Mouse (Mus musculus): ENCODE measurements around the gene Prdm15.

Prdm15 gene

DNA sequence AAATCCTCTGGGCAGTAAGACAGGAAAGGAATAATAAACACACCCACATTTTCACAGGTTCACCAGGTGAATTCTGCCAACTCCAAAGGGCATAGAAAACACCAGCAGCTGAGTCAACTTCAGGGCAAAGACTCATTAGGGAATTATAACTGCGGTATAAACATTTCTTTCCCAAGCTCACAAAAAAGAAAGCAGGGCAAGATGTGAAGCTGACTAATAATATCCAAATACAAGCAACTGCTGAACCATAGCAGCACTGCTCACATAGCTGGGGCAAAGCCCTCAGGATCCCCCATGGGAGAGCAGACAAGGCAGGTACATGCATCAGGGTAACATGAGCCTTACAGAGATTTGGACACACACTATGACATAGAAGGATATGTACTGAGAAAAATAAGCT is 34.2 kb downstream of the Prdm15 start:
- DNase-seq: no peak

DNA sequence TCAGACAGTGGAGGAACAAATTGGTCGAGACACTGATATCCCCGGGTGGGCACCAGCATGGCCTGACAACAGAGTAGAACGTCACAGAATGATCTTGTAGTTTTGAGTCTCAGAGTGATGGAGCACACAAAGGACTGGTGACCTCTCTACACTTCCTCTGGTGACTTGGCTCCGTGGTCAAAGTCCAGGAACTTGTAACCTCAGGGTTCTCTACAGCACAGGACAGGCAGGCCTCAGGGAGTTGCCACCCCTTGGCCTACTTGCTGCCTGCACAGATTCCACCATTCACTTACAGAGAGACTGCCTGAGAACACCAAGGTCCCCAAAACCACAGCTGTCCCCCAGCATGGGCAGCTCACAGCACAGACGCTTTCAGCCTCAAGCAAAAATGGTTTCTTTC is 36.4 kb downstream of the Prdm15 start:
- DNase-seq: peak; percentile 14

DNA sequence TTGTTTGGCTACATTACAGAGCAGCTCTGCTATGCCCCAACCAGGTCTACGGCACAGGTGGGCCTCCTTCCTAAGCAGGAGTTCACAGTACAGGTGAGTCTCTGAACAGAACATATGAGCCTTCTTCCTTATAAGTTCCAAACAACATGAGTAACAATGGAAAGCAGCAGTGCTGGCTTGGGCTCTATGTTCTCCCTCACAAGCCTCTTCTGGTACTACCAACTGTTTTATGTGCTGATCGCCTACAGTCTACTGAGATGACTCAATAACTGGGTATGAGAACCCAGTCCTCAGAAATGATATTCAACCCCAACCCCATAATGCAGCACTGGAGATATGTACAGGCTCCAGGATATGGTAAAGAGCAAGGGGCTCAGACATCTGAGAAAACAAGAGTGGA is 37.6 kb downstream of the Prdm15 start:
- no peak for DNase-seq

DNA sequence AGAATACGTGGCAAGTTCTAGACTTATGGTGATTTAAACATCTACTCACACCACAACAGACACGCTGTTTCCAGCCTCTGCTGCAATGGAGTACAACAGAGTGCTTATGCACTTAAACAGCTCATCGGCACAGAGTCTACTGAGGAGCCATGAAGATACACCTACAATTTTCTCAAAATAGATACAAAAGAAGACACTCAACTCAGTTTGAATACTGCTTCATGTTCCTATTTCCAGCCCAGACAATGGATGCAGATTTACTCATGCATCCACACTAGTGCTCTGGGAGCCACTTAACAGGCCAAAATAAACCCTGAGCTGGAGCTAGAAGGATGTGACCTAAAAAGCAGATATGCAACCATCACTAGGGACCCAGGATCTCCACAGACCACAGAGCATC is 42.8 kb downstream of the Prdm15 start:
- DNase-seq: no peak

DNA sequence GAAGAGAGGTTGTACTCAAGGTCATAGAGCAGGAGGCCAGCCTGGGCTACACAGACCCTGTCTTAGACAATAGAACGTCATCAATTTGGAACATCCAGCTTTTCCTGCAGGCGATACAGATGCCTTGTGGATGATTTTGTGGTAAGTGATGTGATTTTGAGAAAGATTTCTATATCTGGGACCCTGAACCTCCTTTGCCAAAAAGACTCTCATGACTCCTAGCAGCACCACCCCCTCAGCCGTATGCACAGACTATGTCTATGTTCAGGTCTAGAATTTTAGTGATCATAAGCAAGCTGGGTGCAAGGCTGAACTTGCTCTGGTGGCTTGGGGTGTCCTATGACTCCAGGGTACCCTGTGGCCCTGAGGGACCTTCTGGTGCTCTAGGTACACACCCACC is 46.0 kb downstream of the Prdm15 start:
- DNase-seq: no peak

DNA sequence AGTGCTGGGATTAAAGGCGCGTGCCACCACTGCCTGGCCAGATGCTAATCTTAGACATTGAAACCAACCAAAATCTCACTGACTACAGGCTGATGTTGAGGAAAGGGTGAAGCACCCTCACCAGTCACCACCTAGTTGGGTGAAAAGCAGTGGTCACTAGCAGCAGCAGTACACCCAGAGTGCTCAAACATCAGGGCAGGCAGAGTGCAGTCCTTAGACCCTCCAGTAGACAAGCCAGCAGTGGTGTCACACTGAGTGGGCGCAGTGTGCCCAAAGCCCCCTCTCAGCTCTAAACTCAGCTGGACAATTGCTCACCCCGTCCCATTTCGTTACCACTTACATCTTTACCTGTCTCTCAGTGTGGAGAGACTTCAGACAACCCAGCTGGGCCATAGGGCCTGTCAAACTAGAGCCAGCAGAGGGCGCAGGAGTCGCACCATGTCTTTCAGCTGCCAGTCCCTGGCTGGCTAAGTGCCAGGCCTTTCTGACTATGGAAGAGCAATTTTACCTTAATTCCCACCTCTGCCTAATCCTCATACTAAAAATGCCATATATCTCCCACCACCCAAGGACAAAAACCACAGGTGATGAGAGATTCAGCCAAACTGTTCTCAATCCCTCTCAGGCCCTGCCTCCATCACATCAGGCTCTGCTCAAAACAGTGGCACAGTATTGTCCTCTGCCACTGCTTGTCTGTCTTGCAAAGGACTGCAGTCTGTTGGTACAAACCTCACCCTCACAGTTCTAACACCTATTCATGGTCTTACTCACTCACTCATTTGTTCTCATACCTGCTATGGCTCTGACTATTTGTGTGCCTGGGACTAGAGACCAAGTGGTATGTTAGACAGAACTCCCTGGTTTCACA is 46.7 kb downstream of the Prdm15 start:
- peak; percentile 72 for DNase-seq

DNA sequence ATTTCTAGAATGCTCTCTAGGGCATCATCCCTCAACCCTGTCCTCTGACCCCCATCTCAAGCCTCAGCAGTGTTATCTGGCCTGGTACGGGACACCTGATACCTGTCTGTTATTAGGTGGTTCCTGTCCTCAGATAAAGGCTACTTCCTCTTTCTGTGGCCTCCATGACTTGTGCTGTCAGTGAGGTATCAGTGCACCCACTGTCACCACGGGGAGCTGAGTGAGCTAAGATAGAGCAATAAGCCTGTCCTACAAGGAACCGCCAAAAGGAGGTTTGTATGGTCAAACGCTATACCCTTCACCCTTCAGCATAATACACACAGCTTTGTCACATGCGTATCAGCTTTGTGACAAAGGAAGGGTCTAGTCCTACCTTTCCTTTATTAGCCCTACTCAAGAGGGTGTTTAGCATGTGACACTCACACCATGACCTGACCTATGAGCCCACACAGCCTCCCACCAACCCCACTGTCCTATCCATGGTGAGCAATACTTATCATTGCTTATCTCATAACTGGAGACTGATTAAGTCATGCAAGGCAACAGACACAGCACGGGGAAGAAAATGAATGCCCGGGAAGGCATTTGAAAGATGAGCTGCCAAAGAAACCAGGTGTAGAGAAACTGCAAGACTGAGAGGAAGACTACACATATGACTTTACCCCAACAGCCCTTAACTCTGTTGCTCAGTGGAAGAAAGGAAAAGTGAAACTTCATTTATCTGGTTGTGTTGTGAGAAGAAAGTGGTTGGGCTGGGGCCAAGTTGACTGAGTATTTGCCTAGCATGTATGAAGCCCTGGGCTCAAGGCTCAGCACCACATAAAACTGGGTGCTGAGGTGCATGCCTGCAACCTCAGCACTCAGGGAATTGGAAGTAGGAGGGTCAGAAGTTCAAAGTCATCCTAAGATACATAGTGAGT is 53.4 kb downstream of the Prdm15 start:
- no peak for DNase-seq

DNA sequence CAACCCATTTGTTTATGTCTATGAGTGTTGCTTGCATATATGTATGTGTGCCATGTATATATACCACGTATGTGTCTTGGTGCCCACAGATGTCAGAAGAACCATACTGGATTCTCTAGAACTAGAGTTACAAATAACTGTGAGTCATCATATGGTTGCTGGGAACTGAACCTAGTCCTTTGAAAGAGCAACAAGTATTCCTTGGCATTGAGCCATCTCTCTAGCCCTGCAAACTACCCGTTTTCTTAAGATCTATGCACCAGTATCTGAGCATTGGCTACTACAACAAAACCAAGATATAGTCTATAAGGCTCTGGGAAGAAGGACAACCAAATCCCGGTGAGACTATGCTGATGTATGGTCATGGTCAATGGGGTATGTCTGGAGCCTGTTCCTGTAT is 54.4 kb downstream of the Prdm15 start:
- no peak for DNase-seq

DNA sequence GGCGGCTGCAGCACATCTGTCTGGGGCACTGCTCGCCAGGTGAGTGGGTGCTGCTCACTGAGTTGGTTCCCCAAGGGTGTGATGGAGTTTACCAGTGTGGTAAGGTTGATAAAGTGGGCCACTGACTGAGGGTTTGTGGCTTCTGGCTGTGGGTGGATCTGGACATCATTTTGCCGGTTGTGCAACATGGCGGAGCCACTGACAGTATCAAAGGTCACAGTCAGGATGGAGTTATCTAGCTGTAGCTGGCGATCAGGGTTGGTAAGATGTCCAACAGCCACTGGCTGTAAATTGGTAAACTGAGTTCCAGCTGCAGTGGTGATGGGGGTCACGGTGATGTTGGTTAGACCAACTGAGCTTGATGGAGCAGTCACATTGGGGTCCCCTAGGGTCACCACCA is 57.4 kb downstream of the Prdm15 start:
- DNase-seq: no peak

DNA sequence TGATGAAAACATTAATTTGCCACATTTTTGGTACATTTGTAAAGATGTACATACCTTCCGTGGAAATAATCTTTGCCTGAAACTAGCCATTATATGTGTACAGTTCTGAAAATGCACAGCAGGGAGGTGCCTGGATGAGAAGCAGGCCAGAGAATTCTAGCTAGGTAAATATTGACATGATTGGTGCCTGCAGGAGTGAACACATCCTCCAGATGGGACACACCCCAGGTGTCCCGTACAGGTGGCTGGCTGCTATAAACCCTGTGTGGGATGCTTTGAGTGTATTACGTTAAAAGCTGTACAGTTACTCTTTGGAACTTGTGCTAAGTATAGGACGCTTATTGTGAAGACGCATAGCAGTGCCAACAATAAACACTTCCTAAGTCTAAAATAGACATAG is 68.6 kb downstream of the Prdm15 start:
- DNase-seq: no peak

DNA sequence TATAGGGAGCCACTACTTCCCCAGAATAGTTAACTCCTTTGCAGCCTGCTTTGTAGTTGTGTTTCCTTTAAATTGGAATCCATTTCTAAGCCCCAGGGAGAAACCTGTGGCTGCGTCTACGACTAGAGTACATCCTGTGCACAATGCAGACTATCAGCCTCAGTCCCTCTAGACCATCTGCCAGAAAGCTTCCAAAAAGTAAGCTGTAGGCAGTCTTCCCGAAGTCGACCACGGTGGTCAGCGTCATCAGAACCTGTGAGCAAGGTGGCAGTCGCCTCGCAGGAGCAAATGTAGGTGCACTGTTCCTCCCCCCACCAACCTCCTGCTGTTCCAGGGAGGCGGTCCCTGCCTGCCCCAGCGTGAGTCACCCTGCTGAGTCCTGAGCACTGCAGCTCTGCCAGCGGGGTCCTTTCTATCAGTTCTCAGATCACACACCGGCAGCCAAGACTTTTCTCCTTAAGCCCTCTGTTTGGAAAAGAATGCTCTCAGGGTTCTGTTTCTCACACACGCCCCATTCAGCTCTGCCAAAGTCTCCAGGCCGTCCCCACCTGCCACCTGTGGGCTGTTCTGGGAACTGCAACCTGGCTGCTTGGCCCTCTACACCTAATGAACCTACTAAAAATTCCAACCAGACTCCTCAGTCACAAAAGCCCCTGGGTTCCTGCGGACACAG is 73.2 kb downstream of the Prdm15 start:
- peak; percentile 57 for DNase-seq

DNA sequence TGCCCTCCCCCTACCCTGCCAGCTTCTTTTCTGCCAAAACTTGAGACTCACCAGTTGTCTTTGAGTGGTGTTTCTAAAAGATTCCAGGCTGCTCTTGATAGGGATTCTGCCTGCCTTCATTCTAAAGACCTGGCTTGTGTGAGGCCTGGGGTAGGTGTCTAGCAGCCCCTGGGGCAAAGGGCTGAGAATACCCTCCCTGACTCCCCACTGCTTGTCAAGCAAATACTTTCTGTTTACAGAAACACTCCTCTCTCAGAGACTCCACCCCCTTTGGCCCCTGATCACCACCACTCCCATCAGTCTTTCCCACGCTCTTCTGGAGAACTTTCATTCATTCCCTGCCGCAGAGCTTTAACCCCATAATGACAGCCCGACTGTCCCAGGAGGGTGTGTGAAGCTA is 85.1 kb downstream of the Prdm15 start:
- DNase-seq: no peak

DNA sequence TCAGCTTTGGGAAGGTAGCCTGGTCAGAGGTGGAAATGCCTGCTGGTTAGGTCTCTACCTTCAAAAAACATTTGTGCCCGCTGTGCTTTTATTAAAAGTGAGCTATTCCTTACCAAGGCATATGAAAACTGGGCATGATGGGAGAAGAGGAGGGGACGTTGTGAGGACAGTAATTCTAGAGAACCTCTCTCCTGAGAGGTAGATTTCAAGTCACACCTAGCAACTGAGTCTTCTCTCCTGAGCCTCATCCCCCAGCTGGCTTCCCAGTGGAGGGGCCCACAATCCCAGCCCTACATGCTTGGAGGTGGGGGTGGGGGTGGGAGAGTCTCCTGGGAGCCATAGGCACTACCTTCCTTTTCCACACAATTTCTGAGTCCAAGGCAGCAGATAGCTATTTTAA is 87.0 kb downstream of the Prdm15 start:
- no peak for DNase-seq

DNA sequence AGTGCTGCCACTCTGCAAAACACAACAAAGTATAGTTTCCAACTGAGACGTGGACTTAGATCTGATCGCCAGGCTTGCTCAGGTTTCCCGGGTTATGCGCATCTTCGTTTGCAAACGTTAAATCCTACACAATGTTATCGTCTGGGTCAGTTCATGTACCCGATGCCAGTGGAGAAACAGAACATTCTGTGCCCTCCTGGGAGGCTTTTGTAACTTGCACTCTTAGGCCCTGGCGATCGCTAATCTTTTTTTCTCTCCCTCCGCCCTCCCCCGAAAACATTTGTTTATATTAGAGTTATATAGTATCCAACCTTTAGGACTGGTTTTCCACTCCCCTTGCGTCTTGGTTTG is 87.7 kb downstream of the Prdm15 start:
- DNase-seq: no peak

DNA sequence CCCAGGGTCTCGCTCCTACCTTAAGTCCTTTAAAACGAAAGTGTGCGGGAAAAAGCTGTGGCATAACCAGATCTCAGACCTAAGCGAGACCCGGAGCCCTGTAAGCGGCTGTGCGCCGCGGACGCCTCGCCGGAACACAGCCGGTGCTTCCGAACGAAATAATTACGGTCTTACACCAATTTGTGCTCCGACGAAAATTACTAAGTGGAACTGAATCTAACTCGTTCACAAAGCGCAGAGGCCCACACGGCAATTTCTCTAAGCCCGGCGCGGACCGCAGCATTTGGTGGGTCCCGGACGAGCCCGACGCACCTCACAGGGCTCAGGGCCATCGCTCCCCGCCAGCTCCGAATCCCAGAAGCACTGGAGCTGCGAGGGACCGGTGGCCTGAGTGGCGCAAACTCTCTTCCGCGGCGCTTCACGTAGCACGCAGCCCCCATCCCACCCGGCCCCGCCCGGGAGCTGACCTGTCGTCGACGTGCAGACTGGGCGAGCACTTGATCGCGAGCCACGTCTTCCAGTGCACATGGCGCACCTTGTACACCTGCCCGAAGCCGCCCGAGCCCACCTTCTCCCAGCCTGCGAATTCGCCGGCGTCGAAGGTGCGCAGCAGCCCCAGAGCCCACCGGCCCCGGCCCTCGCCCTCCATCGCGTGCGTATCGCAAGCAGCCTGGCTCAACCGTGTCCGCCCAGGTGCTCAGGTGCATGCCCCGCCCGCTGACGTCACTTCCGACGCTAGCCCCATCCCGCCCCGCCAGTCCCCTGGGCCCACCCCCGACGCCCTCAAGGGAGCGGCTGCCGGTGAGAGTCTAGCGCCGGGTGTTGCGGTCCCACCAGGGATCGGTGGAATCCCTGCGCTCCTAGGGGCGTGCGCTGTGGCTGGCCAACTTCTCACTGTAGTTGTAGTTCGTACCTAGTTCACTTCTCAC is 88.3 kb downstream of the Prdm15 start, which contains the start of gene Ripk4:
Ripk4 (minus strand) TSS at position 727 of the 929 bp plus-strand sequence.
- no peak for DNase-seq

DNA sequence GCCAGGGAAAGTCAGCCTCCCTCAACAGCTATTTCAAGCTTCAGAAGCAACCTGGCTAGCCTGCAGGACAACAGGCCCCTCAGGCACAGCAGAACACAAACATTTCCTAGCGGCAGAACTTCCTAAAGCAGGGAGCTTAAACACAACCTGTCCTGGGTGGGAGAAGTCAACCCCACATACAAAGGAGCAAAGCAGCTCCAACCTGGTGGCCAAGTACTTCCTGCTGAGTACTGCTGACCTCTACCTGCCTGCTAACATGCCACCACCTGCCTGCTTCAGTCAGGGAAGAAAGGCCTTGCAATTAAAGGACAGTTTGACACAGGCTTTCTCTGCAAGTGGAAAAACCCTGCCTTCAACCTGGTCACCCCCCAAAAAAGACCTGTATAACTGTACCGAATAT is 89.9 kb downstream of the Prdm15 start:
- no peak for DNase-seq

DNA sequence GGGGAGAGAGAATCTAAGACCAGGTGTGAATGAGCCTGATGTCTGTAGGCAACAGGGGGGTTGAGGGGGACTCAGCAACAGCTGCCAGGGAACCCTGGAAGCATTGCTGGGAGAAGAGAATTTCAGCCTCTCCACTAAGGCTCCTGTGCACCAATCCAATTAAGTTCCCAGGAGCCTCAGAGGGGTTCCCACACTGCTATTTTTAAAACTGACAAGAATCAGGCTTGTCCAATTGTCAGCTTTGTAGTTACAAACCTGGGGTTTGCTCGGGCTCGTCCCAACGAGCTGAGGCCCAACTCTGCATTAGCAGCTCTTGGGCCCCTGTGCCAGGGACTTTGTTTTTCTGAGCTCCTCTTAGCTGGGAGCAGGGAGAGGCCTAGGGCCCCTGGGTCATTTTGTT is 92.0 kb downstream of the Prdm15 start:
- no peak for DNase-seq

DNA sequence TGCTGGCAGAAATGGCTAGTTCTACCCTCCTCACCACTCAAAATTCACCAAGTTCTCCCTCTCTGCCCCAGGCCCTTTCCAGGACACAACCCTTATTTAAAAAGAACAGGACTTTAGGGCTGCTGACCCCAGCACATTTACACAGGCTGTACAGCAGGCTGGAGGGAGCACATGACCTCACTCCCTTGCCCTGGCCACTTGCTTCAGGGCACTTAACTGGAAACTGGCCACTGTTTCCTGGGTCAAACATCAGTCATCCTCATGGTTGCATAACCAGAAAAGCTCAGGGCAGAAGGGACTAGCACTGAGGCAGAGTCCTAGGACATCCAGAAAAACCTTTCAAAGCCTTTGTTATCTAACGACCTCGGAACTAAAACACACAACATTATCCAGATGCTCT is 93.4 kb downstream of the Prdm15 start:
- no peak for DNase-seq

DNA sequence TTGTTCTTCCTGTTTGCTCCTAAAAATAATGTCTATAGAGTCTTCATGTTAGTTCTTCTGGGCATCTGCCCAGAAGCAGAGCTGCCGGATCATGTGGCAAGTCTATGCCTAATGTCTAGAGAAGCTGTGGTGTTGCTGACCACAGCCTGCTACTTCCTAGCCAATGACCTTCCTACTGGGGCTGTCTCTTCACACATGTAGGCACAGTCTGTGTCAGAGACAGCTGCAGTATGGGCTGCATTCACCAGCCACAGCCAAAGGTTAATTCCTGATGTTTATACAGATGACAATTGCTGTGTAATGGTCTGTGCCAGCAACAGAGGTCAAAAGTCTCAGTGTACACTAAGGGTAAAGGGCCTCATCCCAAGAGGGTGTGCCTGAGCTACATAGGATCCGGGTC is 95.2 kb downstream of the Prdm15 start:
- no peak for DNase-seq

DNA sequence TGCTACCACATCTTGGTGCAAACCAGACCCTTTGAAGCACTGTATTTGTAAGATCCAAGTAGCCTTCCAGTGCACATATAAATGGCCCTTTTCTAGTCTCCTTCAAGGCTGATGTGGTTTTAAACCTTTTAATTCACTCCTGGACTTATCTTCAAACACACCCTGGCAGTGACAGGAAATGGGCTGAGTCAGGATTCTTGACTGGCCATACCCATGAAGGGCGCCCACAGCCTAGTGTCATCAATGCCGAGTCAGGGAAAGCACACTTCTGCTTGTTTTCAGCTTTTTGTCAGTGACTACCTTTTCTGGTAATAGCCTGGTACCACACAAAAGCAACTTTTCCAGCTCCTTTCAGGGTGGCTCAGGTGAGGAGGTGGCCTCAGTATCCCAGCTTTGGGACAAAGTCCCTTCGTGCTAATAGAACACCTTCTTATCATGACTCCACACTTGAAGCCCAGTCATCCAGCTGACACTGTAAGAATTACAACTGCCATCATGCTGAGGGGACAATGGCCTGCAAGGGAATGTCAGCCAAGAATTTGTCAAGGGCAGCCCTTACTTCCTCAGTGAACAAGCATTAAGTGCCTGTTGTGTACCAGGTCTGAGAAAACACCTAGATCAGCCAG is 99.2 kb downstream of the Prdm15 start:
- no peak for DNase-seq

DNA sequence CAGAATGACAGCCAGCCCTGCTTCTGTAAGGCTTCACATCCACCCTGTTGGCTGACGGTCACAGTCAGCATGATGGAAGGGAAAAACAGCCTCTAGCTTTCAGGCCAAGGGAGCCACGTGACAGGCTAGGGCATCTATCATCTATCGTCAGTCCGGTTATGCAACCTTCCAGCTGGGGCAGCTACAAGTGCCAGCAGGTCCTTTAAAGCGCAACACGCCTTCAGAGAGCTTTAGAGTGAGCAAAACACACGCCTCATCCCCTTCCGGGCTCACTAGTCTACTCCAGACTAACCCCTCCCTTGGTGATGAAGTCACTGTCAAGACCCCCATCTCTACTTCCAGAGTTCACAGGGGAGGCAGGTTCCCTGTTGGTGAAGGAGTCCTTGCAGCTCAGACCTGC is 99.8 kb downstream of the Prdm15 start:
- DNase-seq: no peak

DNA sequence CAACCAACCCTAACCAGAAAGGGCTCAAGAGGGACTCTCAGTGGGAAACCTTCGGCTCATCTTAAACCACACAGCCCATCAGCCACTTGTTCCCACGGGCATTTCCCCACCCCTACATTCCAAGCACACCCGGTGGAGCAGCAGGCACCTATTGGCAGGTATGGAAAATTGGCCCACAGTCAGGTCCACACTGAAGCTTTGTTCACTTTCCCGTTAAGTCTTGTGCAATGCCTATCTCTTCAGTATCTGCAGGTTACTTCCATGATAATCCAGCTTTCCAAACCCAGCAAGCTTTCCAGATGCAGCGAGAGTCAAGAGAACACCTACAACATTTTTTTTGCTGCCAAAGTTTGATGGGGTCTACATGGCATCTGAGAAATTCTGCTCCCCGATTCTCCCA is 103.2 kb downstream of the Prdm15 start:
- DNase-seq: no peak
